Mouse (Mus musculus) stomach, postnatal 0 days (tissue): ENCODE results near the gene Serpina3j. TPM values are rescaled to one million over a fixed set of nuclear protein-coding genes. Genes with fewer than 3 reads are reported as not detected.
"Not testable (repeated sequence)": the region's sequence is repeated elsewhere in the genome, so short reads cannot be mapped to it uniquely, and the experiment has no call there.

Experiments
- ATAC-seq: fragments of 200-750 bp; cut with Nextera tagmentation; 2 replicates; pipeline ENCODE4 v1.8.0; 2017; ENCODE audit not compliant: low FRiP score, low TSS enrichment
- DNase-seq: peaks from one replicate; pipeline ENCODE4 v3.0.0-alpha.2; 2016; ENCODE audit warnings: low spot score
- H3K27ac ChIP-seq: fragments of 300-500 bp; sonication (generic); replicated peaks from 2 replicates; pipeline ENCODE4 v1.5.1; 2014; ENCODE audit warnings: mild to moderate bottlenecking, control low read depth
- H3K27me3 ChIP-seq: fragments of 300-500 bp; sonication (generic); 2 replicates; pipeline ENCODE4 v1.6.1; 2014; ENCODE audit warnings: low read length; ENCODE audit not compliant: control insufficient read depth, insufficient read depth
- H3K36me3 ChIP-seq: fragments of 300-500 bp; sonication (generic); 2 replicates; pipeline ENCODE4 v1.6.1; 2014; ENCODE audit warnings: low read length, mixed read lengths; ENCODE audit not compliant: control insufficient read depth, insufficient read depth
- H3K4me1 ChIP-seq: fragments of 300-500 bp; sonication (generic); replicated peaks from 2 replicates; pipeline ENCODE4 v1.6.1; 2014; ENCODE audit warnings: antibody characterized with exemption; ENCODE audit not compliant: control insufficient read depth, insufficient read depth
- H3K4me2 ChIP-seq: fragments of 300-500 bp; sonication (generic); replicated peaks from 2 replicates; pipeline ENCODE4 v1.6.1; 2014; ENCODE audit warnings: low read depth, mild to moderate bottlenecking, control low read depth, moderate library complexity
- H3K4me3 ChIP-seq: fragments of 300-500 bp; sonication (generic); 2 replicates; pipeline ENCODE4 v1.5.1; 2014; ENCODE audit warnings: low read depth, low read length, control low read depth
- H3K9ac ChIP-seq: fragments of 300-500 bp; sonication (generic); 2 replicates; pipeline ENCODE4 v1.6.1; 2014; ENCODE audit warnings: mild to moderate bottlenecking, low read length, control low read depth, mixed read lengths
- H3K9me3 ChIP-seq: fragments of 300-500 bp; sonication (generic); 2 replicates; pipeline ENCODE4 v1.6.1; 2016; ENCODE audit warnings: low read length; ENCODE audit not compliant: control insufficient read depth
- CTCF ChIP-seq: IDR thresholded peaks from 2 replicates; pipeline ENCODE4 v1.5.1; 2016; ENCODE audit warnings: antibody characterized with exemption, low read depth, mild to moderate bottlenecking, moderate library complexity
- EP300 ChIP-seq: optimal IDR thresholded peaks from 2 replicates; pipeline ENCODE3; 2016; ENCODE audit warnings: antibody characterized with exemption
- WGBS: fragments of 180-500 bp; shearing (Covaris S2); extraction: QIAGEN DNeasy Blood & Tissue Kit; methylation state at CpG from one replicate; pipeline ENCODE4 v1.1.7; 2014; 5-methylcytosine and 5-hydroxymethylcytosine counted together
- polyA plus RNA-seq: library from polyadenylated mRNA; unstranded; fragments of >200 nt; fragmentation: Nextera tagmentation; extraction: Ambion mirVana; gene quantifications from 2 replicates; pipeline ENCODE4 v1.2.1, GENCODE M21; 2015

Gene Serpina3j
- polyA plus RNA-seq, 1 experiment from 2014 or later = 0.15 TPM

- H3K9ac ChIP-seq = no peak overlapping the region
- no peak overlapping the region for H3K4me3 ChIP-seq
- TF ChIP-seq EP300 (no peak), CTCF (no peak)
- H3K4me1 ChIP-seq = no peaks in the 10 kb centered on the region
- 86% methylated on average over 3 of the region's 3 CpGs for WGBS
- no peak overlapping the region for H3K4me2 ChIP-seq
- H3K36me3 ChIP-seq = no peaks in the 10 kb centered on the region
- no peaks in the 10 kb centered on the region for H3K9me3 ChIP-seq
- H3K27ac ChIP-seq = no peak overlapping the region
- no peaks in the 10 kb centered on the region for H3K27me3 ChIP-seq
- DNase-seq (no peak), ATAC-seq (no peak)
These were observed 24.4 kb downstream of the Serpina3j start for GRCm38 (mm10) chr12:104338705-104339104.

- not testable (repeated sequence) for DNase-seq, H3K36me3 ChIP-seq, H3K4me2 ChIP-seq, H3K9me3 ChIP-seq, H3K27ac ChIP-seq, H3K9ac ChIP-seq, H3K27me3 ChIP-seq, ATAC-seq, H3K4me3 ChIP-seq, H3K4me1 ChIP-seq
These were observed 28.1 kb downstream of the Serpina3j start for GRCm38 (mm10) chr12:104342489-104342888.

- Histone ChIP-seq H3K27ac (no peak overlapping the region), H3K4me3 (no peak overlapping the region), H3K4me1 (no peaks in the 10 kb centered on the region), H3K36me3 (no peaks in the 10 kb centered on the region), H3K27me3 (no peaks in the 10 kb centered on the region), H3K9me3 (no peaks in the 10 kb centered on the region), H3K4me2 (no peak overlapping the region), H3K9ac (no peak overlapping the region)
- no peak for ATAC-seq
- DNase-seq = no peak
- TF ChIP-seq EP300 = no peak
- TF ChIP-seq CTCF = no peak
- 66% methylated on average over 2 of the region's 2 CpGs for WGBS
These were observed 30.8 kb downstream of the Serpina3j start for GRCm38 (mm10) chr12:104345181-104345580.

GRCm38 (mm10) chr12:104345707-104346106 is 31.4 kb downstream of the Serpina3j start:
- ATAC-seq = no peak
- no peak overlapping the region for H3K27ac ChIP-seq
- H3K27me3 ChIP-seq = no peaks in the 10 kb centered on the region
- DNase-seq = no peak
- no peak overlapping the region for H3K9ac ChIP-seq
- TF ChIP-seq CTCF (no peak), EP300 (no peak)
- no peaks in the 10 kb centered on the region for H3K36me3 ChIP-seq
- no peak overlapping the region for H3K4me3 ChIP-seq
- H3K9me3 ChIP-seq = no peaks in the 10 kb centered on the region
- H3K4me2 ChIP-seq = no peak overlapping the region
- no peaks in the 10 kb centered on the region for H3K4me1 ChIP-seq

- TF ChIP-seq EP300 (no peak), CTCF (no peak)
- Histone ChIP-seq H3K4me3 (no peak overlapping the region), H3K36me3 (no peaks in the 10 kb centered on the region), H3K4me2 (no peak overlapping the region), H3K27me3 (no peaks in the 10 kb centered on the region), H3K9me3 (no peaks in the 10 kb centered on the region), H3K4me1 (no peaks in the 10 kb centered on the region), H3K9ac (no peak overlapping the region), H3K27ac (no peak overlapping the region)
- ATAC-seq (no peak), DNase-seq (no peak)
- WGBS = 85% methylated on average over 2 of the region's 2 CpGs
These were observed 32.7 kb downstream of the Serpina3j start for GRCm38 (mm10) chr12:104347091-104347490.

- H3K27ac ChIP-seq, H3K36me3 ChIP-seq, H3K4me2 ChIP-seq, H3K4me3 ChIP-seq, H3K9ac ChIP-seq, H3K4me1 ChIP-seq, H3K9me3 ChIP-seq, ATAC-seq, H3K27me3 ChIP-seq: not testable (repeated sequence)
- TF ChIP-seq CTCF = peak; percentile 71
- DNase-seq = peak; percentile 21
- WGBS = 25% methylated on average over 3 of the region's 3 CpGs
These were observed 37.5 kb downstream of the Serpina3j start for GRCm38 (mm10) chr12:104351812-104352211.

GRCm38 (mm10) chr12:104356006-104356405 is 41.7 kb downstream of the Serpina3j start:
- no peak overlapping the region for H3K4me3 ChIP-seq
- no peak for ATAC-seq
- no peak for DNase-seq
- no peaks in the 10 kb centered on the region for H3K4me1 ChIP-seq
- no peaks in the 10 kb centered on the region for H3K9me3 ChIP-seq
- H3K36me3 ChIP-seq = no peaks in the 10 kb centered on the region
- H3K4me2 ChIP-seq = no peak overlapping the region
- 79% methylated on average over 3 of the region's 3 CpGs for WGBS
- H3K27me3 ChIP-seq = no peaks in the 10 kb centered on the region
- H3K9ac ChIP-seq = no peak overlapping the region
- TF ChIP-seq CTCF (no peak), EP300 (no peak)
- no peak overlapping the region for H3K27ac ChIP-seq
